Mouse (Mus musculus) thymus, adult 18-20 months (tissue): ENCODE results near the gene Micall2.

ENCODE experiments used
- DNase-seq, 2 experiments: peaks; one replicate each; pipeline ENCODE4 v3.0.0; 2022; ENCODE audit warnings: mixed read lengths in 2 of 2

Gene Micall2

DNA sequence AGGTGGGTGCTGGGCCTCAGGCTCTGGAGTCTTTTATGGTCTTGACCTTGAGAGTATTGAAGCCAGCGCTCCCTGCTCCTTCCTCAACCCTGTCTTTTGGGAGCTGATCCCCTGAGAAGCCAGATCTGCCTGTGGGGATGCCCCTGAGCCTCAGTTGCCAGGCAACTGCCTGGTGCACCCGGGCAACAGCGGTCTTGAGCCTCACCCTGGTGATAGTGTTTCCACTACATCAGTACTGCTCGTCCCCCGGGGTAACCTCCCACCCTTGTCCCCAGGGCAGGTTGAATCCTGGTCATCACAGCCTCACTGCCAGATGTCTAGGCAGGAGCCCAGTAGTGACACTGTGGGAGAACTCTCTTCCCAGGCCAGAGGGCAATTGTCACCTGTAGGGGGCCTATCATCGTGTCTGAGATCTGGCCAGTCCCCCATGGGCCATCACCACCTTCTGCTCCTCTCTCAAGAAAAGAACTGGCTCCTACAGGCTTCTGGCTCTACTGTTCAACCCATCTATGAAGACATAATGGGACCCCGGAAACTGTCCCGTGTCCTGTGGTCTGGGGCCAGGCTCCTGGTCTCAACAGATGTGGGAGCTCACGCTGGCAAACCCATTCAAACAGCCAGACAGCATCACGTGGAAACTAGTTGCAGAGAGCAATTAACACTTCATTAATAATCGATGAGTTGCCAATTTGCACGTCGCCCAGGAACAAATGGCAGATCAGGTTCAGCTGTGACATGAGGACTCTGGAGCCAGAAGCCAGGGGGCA is 61.0 kb downstream of the Micall2 start:
- no peak for DNase-seq

DNA sequence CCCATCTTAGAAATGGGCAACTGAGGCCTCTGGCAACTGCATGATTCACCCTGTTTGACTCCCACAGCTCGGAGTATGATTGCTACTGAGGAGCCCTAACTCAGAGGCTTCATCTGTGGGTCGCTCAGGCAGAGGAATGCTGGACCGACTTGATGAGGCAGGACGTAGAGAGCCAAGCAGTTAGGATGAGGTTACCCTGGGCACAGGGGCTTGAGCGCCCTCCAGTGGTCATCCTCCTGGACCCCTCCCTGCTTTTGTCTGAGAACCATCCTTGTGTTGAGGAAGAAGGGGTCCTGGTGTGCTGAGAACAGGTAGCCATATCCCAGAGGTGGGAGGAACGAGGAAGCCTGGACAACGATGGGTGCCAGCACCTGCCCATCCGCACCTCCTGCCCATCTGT is 66.8 kb downstream of the Micall2 start:
- no peak for DNase-seq

DNA sequence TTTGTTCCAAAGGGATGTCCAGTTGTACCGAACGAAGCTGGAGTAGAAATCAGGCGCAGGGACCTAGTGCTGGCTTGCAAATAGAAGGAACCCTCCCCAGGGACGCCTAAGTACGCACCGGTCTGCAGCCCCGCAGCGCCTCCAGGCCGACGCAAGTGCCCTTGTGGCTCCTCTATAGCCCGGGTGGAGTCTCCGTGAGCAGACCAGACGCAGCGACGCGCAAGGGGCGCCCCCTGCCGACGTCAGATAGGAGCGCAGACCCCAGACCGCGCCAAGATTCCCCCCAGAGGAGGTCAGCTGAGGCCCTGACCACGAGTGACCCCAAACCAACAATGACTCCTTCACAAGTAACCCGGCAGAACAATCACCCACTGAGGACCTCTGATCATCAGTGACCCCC is 67.6 kb downstream of the Micall2 start:
- peak in 1 of 2 experiments; percentile 7 for DNase-seq

DNA sequence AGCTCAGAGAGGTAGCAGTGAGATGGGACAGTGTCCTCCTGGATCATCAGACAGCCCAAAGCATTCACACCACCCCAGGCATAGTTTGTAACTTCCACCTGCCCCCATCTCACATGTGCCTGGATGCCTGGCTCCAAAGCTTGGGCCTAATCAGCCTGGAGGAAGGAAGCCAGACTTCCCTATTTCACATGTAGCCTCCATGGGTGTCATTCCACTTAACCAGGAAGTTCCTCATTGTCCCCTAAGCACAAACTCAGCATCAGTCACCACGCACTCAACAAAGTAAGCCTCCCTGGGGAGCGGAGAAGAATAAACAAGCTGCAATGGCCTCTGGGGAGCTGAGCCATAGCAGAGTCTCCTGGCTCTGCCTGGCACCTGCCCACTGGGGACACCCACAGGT is 69.6 kb downstream of the Micall2 start:
- no peak for DNase-seq

DNA sequence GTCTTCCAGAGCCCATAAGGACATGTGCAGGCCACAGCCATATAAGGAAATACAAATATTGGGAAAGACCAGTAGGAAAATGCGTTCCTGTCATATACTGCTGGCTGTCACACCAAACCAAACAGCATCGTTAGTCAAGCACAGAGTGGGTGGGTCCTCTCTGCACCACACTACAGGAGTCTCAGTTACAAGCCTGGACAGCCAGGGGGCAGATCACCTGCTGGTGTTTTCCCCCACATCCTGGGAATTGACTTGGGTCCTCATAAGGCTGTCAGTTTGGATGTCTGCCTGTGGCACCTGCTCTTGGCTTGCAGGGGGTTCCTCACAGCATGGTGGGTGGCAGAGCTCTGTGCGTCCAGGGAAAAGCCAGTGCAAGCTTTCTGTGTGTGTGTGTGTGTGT is 70.8 kb downstream of the Micall2 start:
- DNase-seq: no peak

DNA sequence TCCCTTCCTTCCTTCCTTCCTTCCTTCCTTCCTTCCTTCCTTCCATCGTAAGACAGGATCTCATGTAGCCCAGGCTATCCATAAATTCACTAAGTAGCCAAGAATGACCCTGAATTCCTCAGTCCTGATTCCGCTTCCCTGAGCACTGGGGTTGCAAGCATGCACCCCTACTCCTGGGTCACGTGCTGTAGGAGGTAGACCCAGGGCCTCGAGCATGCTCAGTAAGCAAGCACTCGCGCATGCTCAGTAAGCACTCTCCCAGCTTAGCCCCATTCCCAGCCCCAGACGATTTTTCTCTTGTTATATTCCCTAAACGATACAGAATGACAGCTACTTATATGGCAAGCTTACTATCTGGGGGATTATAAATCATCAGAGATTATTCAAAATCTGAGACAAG is 74.4 kb downstream of the Micall2 start:
- no peak for DNase-seq

DNA sequence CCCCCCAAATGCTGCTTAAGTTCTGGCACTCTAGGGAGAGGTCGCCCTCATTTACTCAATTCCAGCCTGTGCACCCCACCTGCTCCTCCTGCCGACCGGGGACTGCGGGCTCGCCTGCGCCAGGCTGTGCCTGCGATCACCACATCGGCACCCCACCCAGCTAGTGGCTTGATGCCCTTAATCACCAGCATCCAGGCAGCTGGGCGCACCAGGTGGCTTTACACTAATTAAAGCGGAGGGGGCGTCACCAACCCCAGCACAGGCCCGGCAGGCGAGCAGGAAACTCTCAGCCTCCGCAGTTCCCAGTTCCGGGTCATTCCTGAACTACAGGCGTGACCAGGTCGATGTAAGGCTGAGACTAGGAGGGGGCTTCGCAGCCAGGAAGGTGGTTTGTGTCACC is 76.8 kb downstream of the Micall2 start:
- DNase-seq: no peak

DNA sequence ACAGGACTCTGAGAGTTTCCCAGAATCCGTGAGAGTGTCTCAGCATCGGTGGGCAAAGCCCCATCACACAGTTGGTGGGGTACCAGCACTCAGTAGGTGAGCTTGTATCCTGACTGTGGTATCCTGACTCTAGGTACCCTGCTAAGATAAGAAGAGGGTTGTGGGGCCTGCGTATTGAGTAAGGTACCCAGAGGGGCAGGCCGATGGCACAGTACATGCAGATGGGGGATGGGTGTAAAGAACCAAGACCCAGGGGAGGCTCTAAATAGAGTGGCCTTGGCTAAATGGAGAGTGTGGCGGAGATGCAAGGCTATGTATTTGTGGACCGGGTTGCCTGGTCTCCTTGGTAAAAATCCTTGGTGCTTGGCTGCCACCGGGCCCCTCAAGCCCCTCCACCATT is 77.3 kb downstream of the Micall2 start:
- no peak for DNase-seq

DNA sequence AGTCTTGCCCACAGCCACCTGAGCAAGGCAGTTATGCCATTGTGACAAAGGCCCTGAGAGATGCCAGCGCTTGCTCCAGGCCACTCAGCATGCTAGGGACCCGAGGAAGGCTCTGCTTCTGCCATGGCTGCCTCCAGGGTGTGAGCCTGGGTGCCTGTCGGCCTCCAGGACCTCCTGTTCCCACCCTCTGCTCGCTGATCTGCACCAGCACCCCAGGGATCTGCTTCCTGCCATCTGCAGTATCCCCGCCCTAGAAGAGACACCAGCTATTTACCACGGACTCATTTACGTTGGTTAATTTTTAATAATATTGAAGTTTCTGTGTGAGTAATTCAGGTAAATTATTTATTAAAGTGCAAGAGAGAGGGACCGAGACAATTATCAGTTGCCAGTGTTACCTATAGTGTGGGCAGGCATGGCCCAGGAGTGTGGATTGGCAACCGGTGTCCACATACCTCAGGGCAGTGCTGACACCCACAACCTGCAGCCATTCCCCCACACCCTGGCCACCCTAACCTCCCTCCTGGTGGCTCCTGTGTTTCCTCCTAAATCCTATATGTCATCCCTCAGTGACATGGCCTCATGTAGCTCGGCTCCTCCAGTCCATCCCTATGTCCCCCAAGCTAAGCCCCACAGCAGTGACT is 78.1 kb downstream of the Micall2 start:
- no peak for DNase-seq
